Mouse (Mus musculus): ENCODE measurements around the gene Sv2b.
A peak's percentile ranks its signal among the peaks of the same experiment; 100 is the strongest.
"Not testable (repeated sequence)": the region's sequence is repeated elsewhere in the genome, so short reads cannot be mapped to it uniquely, and the experiment has no call there.

Gene Sv2b

GRCm38 (mm10) chr7:75209221-75209641, 99.8 kb downstream of the Sv2b start:
- DNase-seq (ENCODE audit: low spot score in 2 of 2) = no peak

GRCm38 (mm10) chr7:75207965-75208644, 101.0 kb downstream of the Sv2b start:
- no peak for DNase-seq (ENCODE audit: low spot score in 2 of 2)

- DNase-seq (ENCODE audit: low spot score in 2 of 2) = no peak
These were observed 102.4 kb downstream of the Sv2b start for GRCm38 (mm10) chr7:75206671-75207070.

GRCm38 (mm10) chr7:75205386-75205785, 103.7 kb downstream of the Sv2b start:
- no peak for DNase-seq (ENCODE audit: low spot score in 2 of 2)

- DNase-seq (ENCODE audit: low spot score in 2 of 2) = not testable (repeated sequence)
These were observed 114.2 kb downstream of the Sv2b start for GRCm38 (mm10) chr7:75194919-75195230.

GRCm38 (mm10) chr7:75194158-75194918, 114.7 kb downstream of the Sv2b start:
- no peak for DNase-seq (ENCODE audit: low spot score in 2 of 2)

GRCm38 (mm10) chr7:75190192-75190591, 118.9 kb downstream of the Sv2b start:
- no peak for DNase-seq (ENCODE audit: low spot score in 2 of 2)

- DNase-seq (ENCODE audit: low spot score in 2 of 2) = no peak
These were observed 134.0 kb downstream of the Sv2b start for GRCm38 (mm10) chr7:75175042-75175441.

GRCm38 (mm10) chr7:75167481-75167880, 141.6 kb downstream of the Sv2b start:
- no peak for DNase-seq (ENCODE audit: low spot score in 2 of 2)

GRCm38 (mm10) chr7:75147174-75147573, 161.9 kb downstream of the Sv2b start:
- no peak for DNase-seq (ENCODE audit: low spot score in 2 of 2)

GRCm38 (mm10) chr7:75142800-75143199, 166.3 kb downstream of the Sv2b start:
- no peak for DNase-seq (ENCODE audit: low spot score in 2 of 2)

GRCm38 (mm10) chr7:75141919-75142700, 167.0 kb downstream of the Sv2b start:
- DNase-seq (ENCODE audit: low spot score in 2 of 2) = no peak

- no peak for DNase-seq (ENCODE audit: low spot score in 2 of 2)
These were observed 169.8 kb downstream of the Sv2b start for GRCm38 (mm10) chr7:75139306-75139705.

- DNase-seq (ENCODE audit: low spot score in 2 of 2) = peak; percentile 1 to 20
These were observed 174.1 kb downstream of the Sv2b start for GRCm38 (mm10) chr7:75134710-75135617.

- no peak for DNase-seq (ENCODE audit: low spot score in 2 of 2)
These were observed 181.0 kb downstream of the Sv2b start for GRCm38 (mm10) chr7:75128036-75128435.

GRCm38 (mm10) chr7:75124067-75124466, 185.0 kb downstream of the Sv2b start:
- no peak for DNase-seq (ENCODE audit: low spot score in 2 of 2)

- peak in 1 of 2 experiments; percentile 4 for DNase-seq (ENCODE audit: low spot score in 2 of 2)
These were observed 190.9 kb downstream of the Sv2b start for GRCm38 (mm10) chr7:75118022-75118673.

GRCm38 (mm10) chr7:75110689-75111088, 198.4 kb downstream of the Sv2b start:
- no peak for DNase-seq (ENCODE audit: low spot score in 2 of 2)

GRCm38 (mm10) chr7:75107441-75107840, 201.6 kb downstream of the Sv2b start:
- DNase-seq (ENCODE audit: low spot score in 2 of 2) = no peak

- DNase-seq (ENCODE audit: low spot score in 2 of 2) = no peak
These were observed 205.2 kb downstream of the Sv2b start for GRCm38 (mm10) chr7:75103900-75104299.

Data from natural killer cell, adult 2 months (primary cell).